Mouse (Mus musculus): Measurements from ENCODE around the gene Ttc6. TPM values are rescaled to one million over a fixed set of nuclear protein-coding genes. Genes with fewer than 3 reads are reported as not detected.

Ttc6 gene
- total and polyA plus RNA-seq, 3 experiments: 0.12 to 0.33 TPM; not detected in 1

DNA sequence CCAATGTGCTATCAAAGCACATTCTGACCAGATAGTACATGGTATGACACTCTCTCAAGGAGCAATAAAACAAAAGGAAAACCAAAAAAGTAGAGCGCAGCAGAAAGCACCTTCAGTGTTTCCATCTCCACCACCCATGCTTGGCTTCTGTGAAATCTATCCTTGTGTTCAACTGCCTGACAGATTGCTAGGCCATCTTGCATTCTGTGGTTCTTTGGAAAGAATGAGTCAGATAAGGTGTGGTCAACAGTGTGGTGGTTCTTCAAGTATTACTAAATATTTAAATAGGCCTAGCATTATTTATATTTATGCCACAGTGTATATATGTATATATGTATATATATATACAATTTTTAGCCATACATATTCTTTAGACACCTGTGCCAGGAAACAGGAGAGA lies 146.1 kb downstream of the Ttc6 start:
- DNase-seq (ENCODE audit: low spot score) (no peak), ATAC-seq (ENCODE audit: extremely low read depth, insufficient number of reproducible peaks, low FRiP score, poor library complexity, severe bottlenecking) (no peak)
- Histone ChIP-seq H3K4me3 (ENCODE audit: low read depth, low read length) (no peak overlapping the region), H3K4me1 (ENCODE audit: insufficient read depth, low read depth, low read length) (no peaks in the 10 kb centered on the region), H3K27me3 (ENCODE audit: insufficient read depth, low read length) (no peaks in the 10 kb centered on the region), H3K36me3 (replicated peaks) (no peaks in the 10 kb centered on the region), H3K9me3 (replicated peaks) (no peaks in the 10 kb centered on the region)
- TF ChIP-seq CTCF (IDR thresholded peaks at IDR 0.05; ENCODE audit: low read depth, low read length) (no peak), POLR2AphosphoS5 (IDR thresholded peaks at IDR 0.05; ENCODE audit: insufficient replicate concordance, low read depth, low read length) (no peak), GATA2 (IDR thresholded peaks at IDR 0.05; ENCODE audit: borderline replicate concordance, low read depth, low read length) (no peak), TAL1 (conservative IDR thresholded peaks at IDR 0.05; ENCODE audit: low read depth, low read length) (no peak), GATA1 (IDR thresholded peaks at IDR 0.05; ENCODE audit: borderline replicate concordance, low read length) (no peak)

DNA sequence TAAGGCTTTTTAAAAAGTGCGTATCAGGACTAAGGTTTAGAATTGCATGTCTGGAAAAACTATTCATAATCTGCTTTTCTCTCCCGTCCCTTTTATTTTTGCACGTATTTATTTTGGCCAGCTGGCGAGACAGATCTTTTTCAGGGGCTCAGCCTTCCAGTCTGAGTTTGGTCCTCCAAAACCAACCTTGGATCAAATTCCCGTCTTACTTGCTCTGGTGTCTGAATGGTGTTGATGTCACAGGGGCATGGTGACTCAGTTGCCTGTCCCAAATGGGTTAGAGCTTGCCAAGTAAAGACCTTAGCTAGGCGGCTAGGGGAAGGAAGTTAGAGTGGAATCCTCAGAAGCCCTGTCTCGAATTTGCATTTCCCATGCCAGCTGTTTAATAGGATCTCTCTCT lies 200.8 kb downstream of the Ttc6 start:
- TF ChIP-seq GATA2 (IDR thresholded peaks at IDR 0.05; ENCODE audit: borderline replicate concordance, low read depth, low read length) (no peak), GATA1 (IDR thresholded peaks at IDR 0.05; ENCODE audit: borderline replicate concordance, low read length) (no peak), POLR2AphosphoS5 (IDR thresholded peaks at IDR 0.05; ENCODE audit: insufficient replicate concordance, low read depth, low read length) (no peak), CTCF (IDR thresholded peaks at IDR 0.05; ENCODE audit: low read depth, low read length) (no peak)
- no peaks in the 10 kb centered on the region for H3K36me3 ChIP-seq (replicated peaks)
- ATAC-seq (ENCODE audit: extremely low read depth, insufficient number of reproducible peaks, low FRiP score, poor library complexity, severe bottlenecking) (no peak), DNase-seq (ENCODE audit: low spot score) (no peak)
- no peak overlapping the region for H3K4me3 ChIP-seq (ENCODE audit: low read depth, low read length)
- no peaks in the 10 kb centered on the region for H3K9me3 ChIP-seq (replicated peaks)
- H3K27me3 ChIP-seq (ENCODE audit: insufficient read depth, low read length): no peaks in the 10 kb centered on the region
- no peaks in the 10 kb centered on the region for H3K4me1 ChIP-seq (ENCODE audit: insufficient read depth, low read depth, low read length)

DNA sequence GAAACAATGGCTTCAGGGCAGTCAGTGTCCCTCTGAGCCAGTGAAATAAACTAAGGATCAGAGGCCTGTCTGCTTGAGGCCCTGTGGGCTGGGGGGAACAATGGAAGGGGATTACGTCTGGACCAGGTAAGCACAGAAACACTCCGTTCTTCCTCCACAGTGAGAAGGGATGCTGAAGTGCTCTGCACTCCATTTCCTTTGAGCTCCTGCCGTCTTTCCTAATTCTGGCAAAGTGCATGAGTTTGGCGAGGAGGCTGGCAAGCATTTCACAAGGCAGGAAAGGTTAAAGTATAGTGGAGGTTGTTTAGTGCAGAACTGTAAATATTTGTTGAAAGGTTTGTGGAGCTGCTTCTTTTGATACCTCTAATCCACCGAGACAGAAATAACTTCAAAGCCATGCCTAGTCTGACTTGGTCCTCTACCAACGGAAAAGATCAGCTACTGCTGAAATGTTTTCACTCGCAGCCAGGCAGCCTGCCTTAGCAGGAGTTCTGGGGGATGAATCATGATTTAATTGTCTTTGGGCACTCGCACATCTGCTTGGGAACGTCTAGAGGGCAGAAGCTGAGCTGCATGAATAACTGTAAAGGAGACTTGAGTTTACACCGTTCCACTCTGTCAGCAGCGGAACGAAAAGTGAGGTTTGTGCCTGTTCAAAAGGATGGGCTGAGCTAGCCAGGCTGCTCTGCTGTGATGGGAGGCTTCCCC lies 212.5 kb downstream of the Ttc6 start:
- TF ChIP-seq GATA1 (IDR thresholded peaks at IDR 0.05; ENCODE audit: borderline replicate concordance, low read length) (no peak), CTCF (IDR thresholded peaks at IDR 0.05; ENCODE audit: low read depth, low read length) (no peak), POLR2AphosphoS5 (IDR thresholded peaks at IDR 0.05; ENCODE audit: insufficient replicate concordance, low read depth, low read length) (no peak), TAL1 (conservative IDR thresholded peaks at IDR 0.05; ENCODE audit: low read depth, low read length) (no peak), GATA2 (IDR thresholded peaks at IDR 0.05; ENCODE audit: borderline replicate concordance, low read depth, low read length) (no peak)
- Histone ChIP-seq H3K27me3 (ENCODE audit: insufficient read depth, low read length) (peaks cover 3% of the 10 kb centered on the region; the same call in 1 of the 2 replicates), H3K9me3 (replicated peaks) (0 out of 2 replicates have a peak, but pooled peaks cover 2% of the 10 kb centered on the region), H3K36me3 (replicated peaks) (no peaks in the 10 kb centered on the region), H3K4me3 (ENCODE audit: low read depth, low read length) (no peak overlapping the region), H3K4me1 (ENCODE audit: insufficient read depth, low read depth, low read length) (no peaks in the 10 kb centered on the region)
- DNase-seq (ENCODE audit: low spot score): no peak
- ATAC-seq (ENCODE audit: extremely low read depth, insufficient number of reproducible peaks, low FRiP score, poor library complexity, severe bottlenecking): no peak

GRCm38 (mm10) chr12:57781926-57782325 lies 218.0 kb downstream of the Ttc6 start:
- TF ChIP-seq GATA1 (IDR thresholded peaks at IDR 0.05; ENCODE audit: borderline replicate concordance, low read length): no peak
- no peak for TF ChIP-seq TAL1 (conservative IDR thresholded peaks at IDR 0.05; ENCODE audit: low read depth, low read length)
- no peak for TF ChIP-seq CTCF (IDR thresholded peaks at IDR 0.05; ENCODE audit: low read depth, low read length)
- TF ChIP-seq GATA2 (IDR thresholded peaks at IDR 0.05; ENCODE audit: borderline replicate concordance, low read depth, low read length): no peak
- no peak for TF ChIP-seq POLR2AphosphoS5 (IDR thresholded peaks at IDR 0.05; ENCODE audit: insufficient replicate concordance, low read depth, low read length)
- DNase-seq (ENCODE audit: low spot score) (no peak), ATAC-seq (ENCODE audit: extremely low read depth, insufficient number of reproducible peaks, low FRiP score, poor library complexity, severe bottlenecking) (no peak)
- no peaks in the 10 kb centered on the region for H3K9me3 ChIP-seq (replicated peaks)
- no peaks in the 10 kb centered on the region for H3K36me3 ChIP-seq (replicated peaks)
- no peaks in the 10 kb centered on the region for H3K4me1 ChIP-seq (ENCODE audit: insufficient read depth, low read depth, low read length)
- H3K4me3 ChIP-seq (ENCODE audit: low read depth, low read length): no peak overlapping the region
- H3K27me3 ChIP-seq (ENCODE audit: insufficient read depth, low read length): no peaks in the 10 kb centered on the region

- TF ChIP-seq TAL1 (conservative IDR thresholded peaks at IDR 0.05; ENCODE audit: low read depth, low read length) (no peak), CTCF (IDR thresholded peaks at IDR 0.05; ENCODE audit: low read depth, low read length) (peak; percentile 21; the same call in 1 of the 2 replicates)
- no peaks in the 10 kb centered on the region for H3K4me1 ChIP-seq (ENCODE audit: insufficient read depth, low read depth, low read length)
These were observed 223.6 kb downstream of the Ttc6 start for GRCm38 (mm10) chr12:57787471-57787870.

More at GRCm38 (mm10) chr12:57787471-57787870, 223.6 kb downstream of the Ttc6 start:
- DNase-seq (ENCODE audit: low spot score) (no peak), ATAC-seq (ENCODE audit: extremely low read depth, insufficient number of reproducible peaks, low FRiP score, poor library complexity, severe bottlenecking) (peak; percentile 15; the same call in 1 of the 2 replicates)
- Histone ChIP-seq H3K27me3 (ENCODE audit: insufficient read depth, low read length) (no peaks in the 10 kb centered on the region), H3K4me3 (ENCODE audit: low read depth, low read length) (no peak overlapping the region), H3K36me3 (replicated peaks) (no peaks in the 10 kb centered on the region), H3K9me3 (replicated peaks) (no peaks in the 10 kb centered on the region)

Other genes with a start within 250 kb of the Ttc6 start
- 0.44 and 0.53 TPM in 2 replicates for gene Foxa1, start 17.2 kb upstream of the Ttc6 start, total RNA-seq (2014; fragmentation: Nextera tagmentation)
- 0.12 and 0.27 TPM in 2 replicates for gene Foxa1, start 17.2 kb upstream of the Ttc6 start, total RNA-seq (2017)
- gene Foxa1, start 17.2 kb upstream of the Ttc6 start, polyA plus RNA-seq (2012): 2.3 and 3.0 TPM in 2 replicates

All from G1E (cell line).